Mouse (Mus musculus) stomach, embryonic 16.5 days (tissue): ENCODE measurements at regions not wholly inside any gene's neighbourhood (a gene's known extent, or its start where the extent isn't known, plus 50 kb on each side); places are given as distances from the start of the nearest gene placed in this dataset.

Experiments
- ATAC-seq: fragments of 200-750 bp; cut with Nextera tagmentation; 2 replicates; pipeline ENCODE4 v1.8.0; 2017; ENCODE audit warnings: moderate number of reproducible peaks, moderate TSS enrichment; ENCODE audit not compliant: insufficient read depth, low FRiP score
- H3K27ac ChIP-seq: fragments of 300-500 bp; sonication (generic); 2 replicates; pipeline ENCODE4 v1.5.1; 2014; ENCODE audit warnings: low read length
- H3K27me3 ChIP-seq: fragments of 300-500 bp; sonication (generic); 2 replicates; pipeline ENCODE4 v1.6.1; 2014; ENCODE audit warnings: low read length, control low read depth, mixed read lengths; ENCODE audit not compliant: control insufficient read depth, insufficient read depth
- H3K36me3 ChIP-seq: fragments of 300-500 bp; sonication (generic); 2 replicates; pipeline ENCODE4 v1.6.1; 2014; ENCODE audit warnings: low read length; ENCODE audit not compliant: control insufficient read depth, insufficient read depth
- H3K4me1 ChIP-seq: fragments of 300-500 bp; sonication (generic); 2 replicates; pipeline ENCODE4 v1.6.1; 2014; ENCODE audit warnings: low read length, control low read depth, mixed read lengths; ENCODE audit not compliant: control insufficient read depth, insufficient read depth
- H3K4me2 ChIP-seq: fragments of 300-500 bp; sonication (generic); 2 replicates; pipeline ENCODE4 v1.6.1; 2014; ENCODE audit warnings: low read depth, low read length, mixed read lengths
- H3K4me3 ChIP-seq: fragments of 300-500 bp; sonication (generic); replicated peaks from 2 replicates; pipeline ENCODE4 v1.5.1; 2014; ENCODE audit warnings: mild to moderate bottlenecking, low read length
- H3K9ac ChIP-seq: fragments of 300-500 bp; sonication (generic); 2 replicates; pipeline ENCODE4 v1.6.1; 2014; ENCODE audit warnings: low read length
- H3K9me3 ChIP-seq: fragments of 300-500 bp; sonication (generic); replicated peaks from 2 replicates; pipeline ENCODE4 v1.6.1; 2016; ENCODE audit warnings: low read length, control low read depth; ENCODE audit not compliant: control insufficient read depth
- WGBS: fragments of 180-500 bp; shearing (Covaris S2); extraction: QIAGEN DNeasy Blood & Tissue Kit; methylation state at CpG from one replicate; pipeline ENCODE4 v1.1.7; 2014; 5-methylcytosine and 5-hydroxymethylcytosine counted together

GRCm38 (mm10) chr5:128550736-128551135 lies 49.9 kb upstream of the Fzd10 start:
- Histone ChIP-seq H3K27ac (no peak overlapping the region), H3K4me1 (0 out of 2 replicates have a peak, but pooled peaks cover 4% of the 10 kb centered on the region), H3K27me3 (peaks cover 15% of the 10 kb centered on the region), H3K36me3 (no peaks in the 10 kb centered on the region), H3K4me2 (no peak overlapping the region), H3K9ac (no peak overlapping the region), H3K9me3 (no peaks in the 10 kb centered on the region), H3K4me3 (no peak overlapping the region)
- 35% methylated on average over 3 of the region's 3 CpGs for whole genome bisulfite sequencing
- no peak for ATAC-seq

- Histone ChIP-seq H3K9me3 (no peaks in the 10 kb centered on the region), H3K4me1 (0 out of 2 replicates have a peak, but pooled peaks cover 4% of the 10 kb centered on the region), H3K36me3 (no peaks in the 10 kb centered on the region), H3K4me2 (no peak overlapping the region), H3K4me3 (no peak overlapping the region), H3K27ac (no peak overlapping the region), H3K9ac (no peak overlapping the region), H3K27me3 (peaks cover 15% of the 10 kb centered on the region)
- WGBS, result 81% methylated on average over 11 of the region's 11 CpGs
- no peak for ATAC-seq
Observed at GRCm38 (mm10) chr5:128549811-128550210, 50.8 kb upstream of the Fzd10 start.

- Histone ChIP-seq H3K27ac (no peak overlapping the region), H3K27me3 (no peaks in the 10 kb centered on the region), H3K4me3 (no peak overlapping the region), H3K9me3 (no peaks in the 10 kb centered on the region), H3K36me3 (no peaks in the 10 kb centered on the region), H3K4me2 (peak overlapping the region; percentile 7; the same call in 1 of the 2 replicates), H3K9ac (no peak overlapping the region), H3K4me1 (no peaks in the 10 kb centered on the region)
- peak; percentile 47 for ATAC-seq
- 10% methylated on average over 10 of the region's 10 CpGs for WGBS
Observed at GRCm38 (mm10) chr5:128542049-128542448, 58.6 kb upstream of the Fzd10 start.

GRCm38 (mm10) chr5:128538646-128539045 lies 62.0 kb upstream of the Fzd10 start:
- Histone ChIP-seq H3K36me3 (no peaks in the 10 kb centered on the region), H3K4me1 (no peaks in the 10 kb centered on the region), H3K4me2 (no peak overlapping the region), H3K27me3 (no peaks in the 10 kb centered on the region), H3K4me3 (no peak overlapping the region), H3K27ac (no peak overlapping the region), H3K9ac (no peak overlapping the region), H3K9me3 (no peaks in the 10 kb centered on the region)
- 84% methylated on average over 5 of the region's 5 CpGs for WGBS
- ATAC-seq, result no peak

- 0 out of 2 replicates have a peak, but pooled peaks have one; percentile 37 for ATAC-seq
- peak overlapping the region; percentile 19; the same call in 1 of the 2 replicates for H3K4me2 ChIP-seq
Observed at GRCm38 (mm10) chr5:128537218-128537617, 63.4 kb upstream of the Fzd10 start.

GRCm38 (mm10) chr5:128536393-128536792 lies 64.3 kb upstream of the Fzd10 start:
- H3K9me3 ChIP-seq, result no peaks in the 10 kb centered on the region
- WGBS, result 32% methylated on average over 8 of the region's 8 CpGs
- no peak for ATAC-seq
- H3K36me3 ChIP-seq, result no peaks in the 10 kb centered on the region
- H3K27ac ChIP-seq, result no peak overlapping the region
- H3K4me1 ChIP-seq, result no peaks in the 10 kb centered on the region
- no peaks in the 10 kb centered on the region for H3K27me3 ChIP-seq
- H3K4me3 ChIP-seq, result no peak overlapping the region
- 0 out of 2 replicates have a peak overlapping the region, but pooled peaks have one; percentile 19 for H3K4me2 ChIP-seq
- no peak overlapping the region for H3K9ac ChIP-seq

More at GRCm38 (mm10) chr5:128537218-128537617, 63.4 kb upstream of the Fzd10 start:
- Histone ChIP-seq H3K27ac (no peak overlapping the region), H3K4me3 (no peak overlapping the region), H3K4me1 (no peaks in the 10 kb centered on the region), H3K36me3 (no peaks in the 10 kb centered on the region), H3K9me3 (no peaks in the 10 kb centered on the region), H3K27me3 (no peaks in the 10 kb centered on the region), H3K9ac (no peak overlapping the region)
- WGBS, result 53% methylated on average over 12 of the region's 12 CpGs

DNA sequence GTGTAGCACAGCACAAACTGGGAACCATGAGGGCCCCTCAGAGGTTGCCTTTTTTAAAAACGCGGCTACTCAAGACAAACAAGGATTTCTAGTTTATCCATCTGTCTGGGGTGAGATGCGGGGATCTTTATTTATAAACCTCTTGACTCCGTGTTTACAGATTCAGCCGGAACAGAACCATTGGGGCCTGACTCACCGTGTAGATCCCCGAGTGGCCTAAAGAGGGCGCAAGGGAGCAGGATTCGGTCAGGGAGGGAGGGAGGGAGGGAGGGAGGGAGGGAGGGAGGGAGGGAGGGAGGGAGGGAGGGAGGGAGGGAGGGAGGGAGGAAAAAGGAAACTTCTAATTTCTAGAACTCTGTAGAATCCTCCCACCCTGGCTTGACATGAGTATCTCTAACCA lies 73.4 kb upstream of the Fzd10 start:
- Histone ChIP-seq H3K4me1 (peaks cover 4% of the 10 kb centered on the region; the same call in 1 of the 2 replicates), H3K9ac (no peak overlapping the region), H3K27me3 (no peaks in the 10 kb centered on the region), H3K36me3 (no peaks in the 10 kb centered on the region), H3K9me3 (no peaks in the 10 kb centered on the region), H3K4me3 (no peak overlapping the region), H3K27ac (no peak overlapping the region), H3K4me2 (no peak overlapping the region)
- 21% methylated on average over 9 of the region's 9 CpGs for WGBS
- ATAC-seq, result no peak

DNA sequence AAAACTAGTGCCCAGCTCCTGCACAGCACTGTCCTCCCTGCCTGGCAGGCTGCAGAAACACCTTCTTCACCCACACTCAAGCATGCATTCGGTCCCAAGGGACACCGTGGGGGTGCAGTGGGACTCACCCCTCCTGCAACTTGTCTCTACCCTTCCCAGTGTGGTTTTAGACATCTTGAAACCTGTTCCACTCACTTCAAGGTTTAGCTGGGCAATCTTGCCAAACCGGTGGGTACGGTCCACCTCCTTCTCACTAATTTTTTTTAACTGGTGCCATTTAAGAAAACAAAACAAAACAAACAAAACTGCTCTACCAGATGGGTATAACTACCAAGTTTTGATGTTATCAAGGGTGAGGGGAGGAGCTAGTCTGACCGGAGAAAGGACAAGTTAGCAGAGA lies 74.2 kb upstream of the Fzd10 start:
- Histone ChIP-seq H3K4me2 (no peak overlapping the region), H3K9me3 (no peaks in the 10 kb centered on the region), H3K4me1 (peaks cover 4% of the 10 kb centered on the region; the same call in 1 of the 2 replicates), H3K4me3 (no peak overlapping the region), H3K36me3 (no peaks in the 10 kb centered on the region), H3K27me3 (no peaks in the 10 kb centered on the region), H3K9ac (no peak overlapping the region), H3K27ac (no peak overlapping the region)
- no peak for ATAC-seq
- WGBS, result 64% methylated on average over 5 of the region's 5 CpGs

GRCm38 (mm10) chr5:128524377-128525280 lies 76.0 kb upstream of the Fzd10 start:
- no peaks in the 10 kb centered on the region for H3K36me3 ChIP-seq
- no peak overlapping the region for H3K9ac ChIP-seq
- H3K27me3 ChIP-seq, result no peaks in the 10 kb centered on the region
- peak; percentile 48; the same call in 1 of the 2 replicates for ATAC-seq
- no peak overlapping the region for H3K4me2 ChIP-seq
- H3K4me1 ChIP-seq, result peaks cover 4% of the 10 kb centered on the region; the same call in 1 of the 2 replicates
- H3K4me3 ChIP-seq, result no peak overlapping the region
- 16% methylated on average over 26 of the region's 26 CpGs for WGBS
- H3K9me3 ChIP-seq, result no peaks in the 10 kb centered on the region
- no peak overlapping the region for H3K27ac ChIP-seq
